Mouse (Mus musculus): ENCODE measurements around the gene Wdr59. TPM values are rescaled to one million over a fixed set of nuclear protein-coding genes. Genes with fewer than 3 reads are reported as not detected.
"Not testable (repeated sequence)": the region's sequence is repeated elsewhere in the genome, so short reads cannot be mapped to it uniquely, and the experiment has no call there.

Wdr59 gene
- polyA plus RNA-seq, 2 experiments: 6.1 to 11.5 TPM

- no peak overlapping the region for H3K4me2 ChIP-seq (replicated peaks; ENCODE audit: low read depth, low read length, severe bottlenecking)
- DNase-seq (ENCODE audit: low spot score) (no peak), ATAC-seq (ENCODE audit: low FRiP score, low read depth) (no peak)
- H3K9ac ChIP-seq (ENCODE audit: low read depth, low read length, severe bottlenecking): no peak overlapping the region
- no peaks in the 10 kb centered on the region for H3K9me3 ChIP-seq (ENCODE audit: control insufficient read depth, low read length)
- no peak overlapping the region for H3K4me3 ChIP-seq (replicated peaks; ENCODE audit: low read length)
- H3K4me1 ChIP-seq (ENCODE audit: control insufficient read depth, insufficient read depth, low read length): no peaks in the 10 kb centered on the region
- whole genome bisulfite sequencing: 65% methylated on average over 11 of the region's 11 CpGs
- H3K27ac ChIP-seq (replicated peaks; ENCODE audit: low read depth, low read length): no peak overlapping the region
- no peak for TF ChIP-seq POLR2A (IDR thresholded peaks at IDR 0.05; ENCODE audit: borderline replicate concordance, extremely low read depth, insufficient read depth, insufficient read length)
- H3K27me3 ChIP-seq (ENCODE audit: control insufficient read depth, insufficient read depth, low read length): no peaks in the 10 kb centered on the region
- H3K36me3 ChIP-seq (ENCODE audit: control insufficient read depth, insufficient read depth, low read length): peaks cover 38% of the 10 kb centered on the region
These were observed 20.0 kb downstream of the Wdr59 start for GRCm38 (mm10) chr8:111501724-111502464.

- 88% methylated on average over 4 of the region's 6 CpGs for WGBS
- not testable (repeated sequence) for H3K27ac ChIP-seq (replicated peaks; ENCODE audit: low read depth, low read length); DNase-seq (ENCODE audit: low spot score); H3K4me2 ChIP-seq (replicated peaks; ENCODE audit: low read depth, low read length, severe bottlenecking); H3K27me3 ChIP-seq (ENCODE audit: control insufficient read depth, insufficient read depth, low read length); ATAC-seq (ENCODE audit: low FRiP score, low read depth); H3K9ac ChIP-seq (ENCODE audit: low read depth, low read length, severe bottlenecking); H3K4me3 ChIP-seq (replicated peaks; ENCODE audit: low read length); H3K4me1 ChIP-seq (ENCODE audit: control insufficient read depth, insufficient read depth, low read length); H3K9me3 ChIP-seq (ENCODE audit: control insufficient read depth, low read length)
- H3K36me3 ChIP-seq (ENCODE audit: control insufficient read depth, insufficient read depth, low read length): peaks cover 35% of the 10 kb centered on the region
These were observed 23.6 kb downstream of the Wdr59 start for GRCm38 (mm10) chr8:111498249-111498648.

GRCm38 (mm10) chr8:111496326-111496725 lies 25.6 kb downstream of the Wdr59 start:
- Histone ChIP-seq H3K36me3 (ENCODE audit: control insufficient read depth, insufficient read depth, low read length) (peaks cover 37% of the 10 kb centered on the region), H3K27ac (replicated peaks; ENCODE audit: low read depth, low read length) (no peak overlapping the region), H3K27me3 (ENCODE audit: control insufficient read depth, insufficient read depth, low read length) (no peaks in the 10 kb centered on the region), H3K9ac (ENCODE audit: low read depth, low read length, severe bottlenecking) (no peak overlapping the region), H3K4me3 (replicated peaks; ENCODE audit: low read length) (no peak overlapping the region), H3K4me1 (ENCODE audit: control insufficient read depth, insufficient read depth, low read length) (no peaks in the 10 kb centered on the region), H3K4me2 (replicated peaks; ENCODE audit: low read depth, low read length, severe bottlenecking) (no peak overlapping the region), H3K9me3 (ENCODE audit: control insufficient read depth, low read length) (no peaks in the 10 kb centered on the region)
- TF ChIP-seq POLR2A (IDR thresholded peaks at IDR 0.05; ENCODE audit: borderline replicate concordance, extremely low read depth, insufficient read depth, insufficient read length): no peak
- DNase-seq (ENCODE audit: low spot score) (no peak), ATAC-seq (ENCODE audit: low FRiP score, low read depth) (no peak)
- WGBS: 84% methylated on average over 7 of the region's 7 CpGs

GRCm38 (mm10) chr8:111493176-111493575 lies 28.7 kb downstream of the Wdr59 start:
- no peak for ATAC-seq (ENCODE audit: low FRiP score, low read depth)
- no peak for TF ChIP-seq POLR2A (IDR thresholded peaks at IDR 0.05; ENCODE audit: borderline replicate concordance, extremely low read depth, insufficient read depth, insufficient read length)
- H3K36me3 ChIP-seq (ENCODE audit: control insufficient read depth, insufficient read depth, low read length): peaks cover 20% of the 10 kb centered on the region
- WGBS: 90% methylated on average over 3 of the region's 3 CpGs
- H3K4me1 ChIP-seq (ENCODE audit: control insufficient read depth, insufficient read depth, low read length): no peaks in the 10 kb centered on the region
- no peak overlapping the region for H3K27ac ChIP-seq (replicated peaks; ENCODE audit: low read depth, low read length)
- DNase-seq (ENCODE audit: low spot score): no peak
- H3K4me2 ChIP-seq (replicated peaks; ENCODE audit: low read depth, low read length, severe bottlenecking): no peak overlapping the region
- H3K9me3 ChIP-seq (ENCODE audit: control insufficient read depth, low read length): no peaks in the 10 kb centered on the region
- H3K9ac ChIP-seq (ENCODE audit: low read depth, low read length, severe bottlenecking): no peak overlapping the region
- H3K27me3 ChIP-seq (ENCODE audit: control insufficient read depth, insufficient read depth, low read length): no peaks in the 10 kb centered on the region
- H3K4me3 ChIP-seq (replicated peaks; ENCODE audit: low read length): no peak overlapping the region

GRCm38 (mm10) chr8:111492508-111492907 lies 29.4 kb downstream of the Wdr59 start:
- Histone ChIP-seq H3K4me2 (replicated peaks; ENCODE audit: low read depth, low read length, severe bottlenecking) (no peak overlapping the region), H3K9ac (ENCODE audit: low read depth, low read length, severe bottlenecking) (no peak overlapping the region), H3K4me3 (replicated peaks; ENCODE audit: low read length) (no peak overlapping the region), H3K27me3 (ENCODE audit: control insufficient read depth, insufficient read depth, low read length) (no peaks in the 10 kb centered on the region), H3K4me1 (ENCODE audit: control insufficient read depth, insufficient read depth, low read length) (no peaks in the 10 kb centered on the region), H3K36me3 (ENCODE audit: control insufficient read depth, insufficient read depth, low read length) (peaks cover 18% of the 10 kb centered on the region), H3K9me3 (ENCODE audit: control insufficient read depth, low read length) (no peaks in the 10 kb centered on the region), H3K27ac (replicated peaks; ENCODE audit: low read depth, low read length) (no peak overlapping the region)
- no peak for TF ChIP-seq POLR2A (IDR thresholded peaks at IDR 0.05; ENCODE audit: borderline replicate concordance, extremely low read depth, insufficient read depth, insufficient read length)
- ATAC-seq (ENCODE audit: low FRiP score, low read depth): no peak
- WGBS: 74% methylated on average over 9 of the region's 9 CpGs
- DNase-seq (ENCODE audit: low spot score): no peak
